Mouse (Mus musculus) layer of hippocampus, postnatal 36 days (tissue): Measurements from ENCODE around the gene Rhox3c. TPM values are rescaled to one million over a fixed set of nuclear protein-coding genes. Genes with fewer than 3 reads are reported as not detected.
"Not testable (repeated sequence)": the region's sequence is repeated elsewhere in the genome, so short reads cannot be mapped to it uniquely, and the experiment has no call there.

Experiments used
- DNase-seq, 2 experiments: peaks; one replicate each; pipeline ENCODE4 v3.0.0; 2022
- total RNA-seq, 2 experiments: library from RNA; stranded (reverse); gene quantifications; 2 replicates each; pipeline ENCODE4 v1.2.3; 2021

The Rhox3c gene
- not detected for total RNA-seq

GRCm38 (mm10) chrX:37458285-37458684 lies at the start of gene Rhox3c:
Gene Rhox3c, plus strand, starts transcription at chrX:37458585.
- DNase-seq: not testable (repeated sequence)

GRCm38 (mm10) chrX:37411767-37412166 lies 46.6 kb upstream of the Rhox3c start, which contains the start of gene Rhox2b:
Gene Rhox2b, plus strand, starts transcription at chrX:37412067.
- DNase-seq: not testable (repeated sequence)

GRCm38 (mm10) chrX:37432194-37432593 lies 26.2 kb upstream of the Rhox3c start, which contains the start of gene Rhox4b:
Gene Rhox4b, plus strand, starts transcription at chrX:37432494.
- not testable (repeated sequence) for DNase-seq

GRCm38 (mm10) chrX:37453380-37453779 lies 5.0 kb upstream of the Rhox3c start, which contains the start of gene Rhox2c:
Gene Rhox2c, plus strand, starts transcription at chrX:37453680.
- not testable (repeated sequence) for DNase-seq

- DNase-seq: not testable (repeated sequence)
These were observed 21.7 kb downstream of the Rhox3c start, which contains the start of gene Rhox4c for GRCm38 (mm10) chrX:37480037-37480436. Gene Rhox4c, plus strand, starts transcription at chrX:37480337.

GRCm38 (mm10) chrX:37514059-37514458 lies 55.7 kb downstream of the Rhox3c start, which contains the start of gene Rhox4d:
Gene Rhox4d, plus strand, starts transcription at chrX:37514359.
- not testable (repeated sequence) for DNase-seq

Other genes starting within 250 kb of the Rhox3c start
- gene Gm9, start 247.5 kb upstream of the Rhox3c start, total RNA-seq: not detected
- not detected for gene Rhox1, start 236.3 kb upstream of the Rhox3c start, total RNA-seq
- gene Rhox2a, start 213.6 kb upstream of the Rhox3c start, total RNA-seq: not detected
- not detected for gene Rhox3a, start 208.7 kb upstream of the Rhox3c start, total RNA-seq
- gene Rhox4a, start 193.2 kb upstream of the Rhox3c start, total RNA-seq: not detected
- gene Rhox3a2, start 78.6 kb upstream of the Rhox3c start, total RNA-seq: not detected
- gene Rhox4a2, start 67.7 kb upstream of the Rhox3c start, total RNA-seq: not detected
- gene Rhox2b, start 46.5 kb upstream of the Rhox3c start, total RNA-seq: not detected
- not detected for gene Rhox4b, start 26.1 kb upstream of the Rhox3c start, total RNA-seq
- not detected for gene Rhox2c, start 4.9 kb upstream of the Rhox3c start, total RNA-seq
- gene Rhox4c, start 21.8 kb downstream of the Rhox3c start, total RNA-seq: not detected
- not detected for gene Rhox2d, start 34.8 kb downstream of the Rhox3c start, total RNA-seq
- not detected for gene Rhox4d, start 55.8 kb downstream of the Rhox3c start, total RNA-seq
- not detected for gene Rhox2e, start 71.9 kb downstream of the Rhox3c start, total RNA-seq
- gene Rhox3e, start 83.4 kb downstream of the Rhox3c start, total RNA-seq: not detected
- not detected for gene Rhox4e, start 98.8 kb downstream of the Rhox3c start, total RNA-seq
- gene Rhox2f, start 112.8 kb downstream of the Rhox3c start, total RNA-seq: not detected
- not detected for gene Rhox3f, start 122.4 kb downstream of the Rhox3c start, total RNA-seq
- not detected for gene Rhox4f, start 149.1 kb downstream of the Rhox3c start, total RNA-seq
- not detected for gene Rhox3g, start 170.0 kb downstream of the Rhox3c start, total RNA-seq
- gene Rhox2g, start 184.9 kb downstream of the Rhox3c start, total RNA-seq: not detected
- gene Rhox4g, start 192.7 kb downstream of the Rhox3c start, total RNA-seq: not detected
- gene Rhox3h, start 210.2 kb downstream of the Rhox3c start, total RNA-seq: not detected
- gene Rhox2h, start 214.7 kb downstream of the Rhox3c start, total RNA-seq: not detected